Mouse (Mus musculus): Measurements from ENCODE around the gene Tcf25. TPM values are rescaled to one million over a fixed set of nuclear protein-coding genes. Genes with fewer than 3 reads are reported as not detected.

Gene Tcf25
- polyA plus RNA-seq, 1 experiment from 2014 or later: 207 TPM

Other genes starting within 250 kb of the Tcf25 start
- gene Sult5a1, start 215.4 kb upstream of the Tcf25 start, polyA plus RNA-seq (2015; fragmentation: Nextera tagmentation; extraction: Ambion mirVana): 0.40 and 0.44 TPM in 2 replicates
- not detected in 2 replicates for gene Dpep1, start 187.5 kb upstream of the Tcf25 start, polyA plus RNA-seq (2015; fragmentation: Nextera tagmentation; extraction: Ambion mirVana)
- 183 and 199 TPM in 2 replicates for gene Chmp1a, start 161.0 kb upstream of the Tcf25 start, polyA plus RNA-seq (2015; fragmentation: Nextera tagmentation; extraction: Ambion mirVana)
- gene Spata33, start 160.9 kb upstream of the Tcf25 start, polyA plus RNA-seq (2015; fragmentation: Nextera tagmentation; extraction: Ambion mirVana): 4.2 and 5.5 TPM in 2 replicates
- gene Cdk10, start 148.9 kb upstream of the Tcf25 start, polyA plus RNA-seq (2015; fragmentation: Nextera tagmentation; extraction: Ambion mirVana): 38.8 and 41.8 TPM in 2 replicates
- 1.4 and 2.3 TPM in 2 replicates for gene Spata2l, start 137.5 kb upstream of the Tcf25 start, polyA plus RNA-seq (2015; fragmentation: Nextera tagmentation; extraction: Ambion mirVana)
- gene Zfp276, start 119.6 kb upstream of the Tcf25 start, polyA plus RNA-seq (2015; fragmentation: Nextera tagmentation; extraction: Ambion mirVana): 22.8 and 25.7 TPM in 2 replicates
- 32.9 and 40.3 TPM in 2 replicates for gene Vps9d1, start 119.4 kb upstream of the Tcf25 start, polyA plus RNA-seq (2015; fragmentation: Nextera tagmentation; extraction: Ambion mirVana)
- gene Fanca, start 55.2 kb upstream of the Tcf25 start, polyA plus RNA-seq (2015; fragmentation: Nextera tagmentation; extraction: Ambion mirVana): 23.0 and 24.0 TPM in 2 replicates
- 20.6 and 21.3 TPM in 2 replicates for gene Spire2, start 41.0 kb upstream of the Tcf25 start, polyA plus RNA-seq (2015; fragmentation: Nextera tagmentation; extraction: Ambion mirVana)
- gene Mc1r, start 33.4 kb downstream of the Tcf25 start, polyA plus RNA-seq (2015; fragmentation: Nextera tagmentation; extraction: Ambion mirVana): 0.15 and 0.27 TPM in 2 replicates
- gene Tubb3, start 37.7 kb downstream of the Tcf25 start, polyA plus RNA-seq (2015; fragmentation: Nextera tagmentation; extraction: Ambion mirVana): 1,305 and 1,381 TPM in 2 replicates
- 38.9 and 41.2 TPM in 2 replicates for gene Def8, start 49.8 kb downstream of the Tcf25 start, polyA plus RNA-seq (2015; fragmentation: Nextera tagmentation; extraction: Ambion mirVana)
- 55.9 and 60.4 TPM in 2 replicates for gene Afg3l1, start 104.2 kb downstream of the Tcf25 start, polyA plus RNA-seq (2015; fragmentation: Nextera tagmentation; extraction: Ambion mirVana)
- 61.1 and 64.7 TPM in 2 replicates for gene Dbndd1, start 141.7 kb downstream of the Tcf25 start, polyA plus RNA-seq (2015; fragmentation: Nextera tagmentation; extraction: Ambion mirVana)
- 36.4 and 42.1 TPM in 2 replicates for gene Gas8, start 145.1 kb downstream of the Tcf25 start, polyA plus RNA-seq (2015; fragmentation: Nextera tagmentation; extraction: Ambion mirVana)